Mouse (Mus musculus): ENCODE data around the gene Clba1.

- TF ChIP-seq CTCF (conservative IDR thresholded peaks at IDR 0.05; ENCODE audit: low read length) (no peak), POU5F1 (IDR thresholded peaks at IDR 0.05; ENCODE audit: borderline replicate concordance, low read length) (no peak)
Observed at GRCm38 (mm10) chr12:112820401-112820999, 11.8 kb downstream of the Clba1 start.

Data from E14TG2a.4 (cell line).